Comparison of ENCODE assay signal across 18 mouse cellular contexts in the genomic region with DNA sequence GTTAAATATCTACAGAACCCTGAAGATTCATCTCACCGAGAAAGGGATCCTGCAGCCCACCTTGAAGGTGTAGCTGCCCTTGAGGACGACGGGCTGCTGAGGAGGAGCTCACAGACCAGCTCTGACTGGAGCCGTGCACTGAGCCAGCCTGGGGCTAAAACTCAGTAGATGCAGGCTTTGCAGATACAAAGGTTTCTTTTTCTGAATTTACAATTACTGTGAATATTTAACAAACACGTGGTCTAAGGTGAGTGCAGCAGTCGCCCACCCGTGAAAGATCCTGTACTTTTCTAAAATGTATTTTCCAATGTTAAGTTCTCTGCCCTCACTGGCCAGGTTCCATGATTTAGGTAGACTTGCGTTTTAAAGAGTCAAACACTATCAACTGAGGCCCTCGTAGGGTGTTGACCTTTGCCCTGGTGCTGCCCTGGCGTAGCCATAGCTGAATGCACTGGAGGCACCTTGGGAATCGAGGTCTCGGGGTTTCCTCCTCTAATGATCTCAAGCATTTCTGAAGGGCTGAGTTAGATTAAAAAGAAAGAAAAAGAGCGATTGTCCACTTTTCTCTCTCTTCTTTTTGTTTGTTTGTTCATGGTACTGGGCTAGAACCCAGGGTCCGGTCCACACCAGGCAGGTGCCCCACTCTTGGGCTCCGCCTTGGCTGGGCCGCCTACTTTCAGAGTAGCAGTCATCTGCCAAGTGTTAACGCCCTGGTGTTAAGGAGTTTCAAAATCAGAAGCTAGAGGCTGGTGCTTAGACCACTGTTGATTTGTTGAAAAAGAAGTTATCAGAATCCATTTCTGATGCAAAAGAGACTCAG. TPM values are rescaled to one million over a fixed set of nuclear protein-coding genes. Genes with fewer than 3 reads are reported as not detected.
DNase-seq lines count a peak whose midpoint lies in the region; ATAC-seq lines count a peak whose summit lies in the region.
"Had no signal": no experiment of that assay in that cellular context is flagged by ENCODE, and none has a peak within 500 bp of the region (broad histone marks: within the 10 kb centered on the region; RNA-seq: fewer than 3 reads in every experiment).

No protein-coding gene starts in this region.

- 50% methylated on average over 17 of the region's 17 CpGs for WGBS in kidney, embryonic 15.5 days
- WGBS in hindbrain, embryonic 13.5 days: 69% methylated on average over 17 of the region's 17 CpGs

- peak; percentile 14 for ATAC-seq in kidney, embryonic 15.5 days (replicated peaks; ENCODE audit: low FRiP score)
- no peak for ATAC-seq in hindbrain, embryonic 13.5 days (ENCODE audit: low FRiP score)
- ATAC-seq: forebrain, embryonic 14.5 days; midbrain, embryonic 16.5 days had no signal

- H3K9me3 ChIP-seq in kidney, embryonic 15.5 days (replicated peaks): no peaks in the 10 kb centered on the region
- no peaks in the 10 kb centered on the region for H3K9me3 ChIP-seq in hindbrain, embryonic 13.5 days
- H3K9me3 ChIP-seq: embryonic facial prominence, embryonic 13.5 days; midbrain, embryonic 10.5 days had no signal

- peak overlapping the region; percentile 56 for H3K27ac ChIP-seq in brown adipose tissue, adult 24 weeks (replicated peaks; ENCODE audit: low read depth, low read length)
- peak overlapping the region; percentile 91 for H3K27ac ChIP-seq in kidney, embryonic 15.5 days
- H3K27ac ChIP-seq in hindbrain, embryonic 13.5 days: no peak overlapping the region
- H3K27ac ChIP-seq: embryonic facial prominence, embryonic 13.5 days; gastrocnemius, adult 2 months; layer of hippocampus, adult 2 months; midbrain, embryonic 10.5 days had no signal

- H3K36me3 ChIP-seq in kidney, embryonic 15.5 days: no peaks in the 10 kb centered on the region
- H3K36me3 ChIP-seq in hindbrain, embryonic 13.5 days: no peaks in the 10 kb centered on the region
- H3K36me3 ChIP-seq: embryonic facial prominence, embryonic 13.5 days; G1E; midbrain, embryonic 10.5 days had no signal

- H3K4me3 ChIP-seq in brown adipose tissue, adult 24 weeks (ENCODE audit: insufficient read depth, low read depth, low read length): no peak overlapping the region
- no peak overlapping the region for H3K4me3 ChIP-seq in kidney, embryonic 15.5 days (replicated peaks)
- no peak overlapping the region for H3K4me3 ChIP-seq in hindbrain, embryonic 13.5 days
- H3K4me3 ChIP-seq: embryonic facial prominence, embryonic 13.5 days; gastrocnemius, adult 2 months; layer of hippocampus, adult 2 months; midbrain, embryonic 10.5 days had no signal

- peaks cover 29% of the 10 kb centered on the region for H3K4me1 ChIP-seq in brown adipose tissue, adult 24 weeks (ENCODE audit: control insufficient read depth, insufficient read depth, insufficient read length, low read length)
- H3K4me1 ChIP-seq in kidney, embryonic 15.5 days: peaks cover 62% of the 10 kb centered on the region
- peaks cover 16% of the 10 kb centered on the region for H3K4me1 ChIP-seq in hindbrain, embryonic 13.5 days (replicated peaks)

- H3K4me2 ChIP-seq in kidney, embryonic 15.5 days: peak overlapping the region; percentile 16; the same call in 1 of the 2 replicates
- H3K4me2 ChIP-seq in hindbrain, embryonic 13.5 days: no peak overlapping the region
- H3K4me2 ChIP-seq: embryonic facial prominence, embryonic 13.5 days had no signal

- DNase-seq in kidney, adult 11 months: peak; percentile 42
- DNase-seq in kidney, postnatal 36 days: peak; percentile 41 to 55
- no peak for DNase-seq in left cerebral cortex, adult 11 months (ENCODE audit: low spot score)
- no peak for DNase-seq in right cerebral cortex, adult 2 months (ENCODE audit: low spot score in 2 of 2)
- DNase-seq: adrenal gland, adult 2 months; cerebellum, adult 11-12 months; cerebellum, postnatal 14 days; embryo, embryonic 11 days; gastrocnemius, adult 2 months had no signal

- no peaks in the 10 kb centered on the region for H3K27me3 ChIP-seq in kidney, embryonic 15.5 days
- peaks cover 14% of the 10 kb centered on the region; the same call in 1 of the 2 replicates for H3K27me3 ChIP-seq in hindbrain, embryonic 13.5 days

- H3K9ac ChIP-seq in kidney, embryonic 15.5 days: no peak overlapping the region
- H3K9ac ChIP-seq in hindbrain, embryonic 13.5 days: no peak overlapping the region
- H3K9ac ChIP-seq: embryonic facial prominence, embryonic 13.5 days had no signal

RNA-seq across cellular contexts. Expression of gene Cds1, which starts 56.8 kb away (rescaled TPM):
- polyA plus RNA-seq in brown adipose tissue, adult 24 weeks (2012; ENCODE audit: insufficient read depth, insufficient read length, missing spikeins): 16.3 and 16.4 TPM in 2 replicates
- polyA plus RNA-seq in kidney, embryonic 15.5 days (2015; fragmentation: Nextera tagmentation; extraction: Ambion mirVana): 10.9 and 11.8 TPM in 2 replicates
- polyA plus RNA-seq in hindbrain, embryonic 13.5 days (2015; fragmentation: Nextera tagmentation; extraction: Ambion mirVana): 3.6 and 4.0 TPM in 2 replicates
- polyA plus RNA-seq: G1E had no signal

Comparison
In these comparisons a context has a peak if more than half of its experiments do, and no peak if none do; other contexts are left out.
1. DNase-seq: peak in kidney, adult 11 months (single experiment) and kidney, postnatal 36 days (2 of 2); none in left cerebral cortex, adult 11 months (single experiment) and right cerebral cortex, adult 2 months (0 of 2).